Mouse (Mus musculus) lung, adult 2 months (tissue): ENCODE data around the gene Zscan21.

Source experiments
- CTCF ChIP-seq: fragments of 200-500 bp; IDR thresholded peaks from 2 replicates; pipeline ENCODE4 v1.5.1; 2011; ENCODE audit warnings: mild to moderate bottlenecking, low read length, control low read depth; ENCODE audit not compliant: insufficient read depth
- POLR2A ChIP-seq: fragments of 200-500 bp; IDR thresholded peaks from 2 replicates; pipeline ENCODE4 v1.6.1; 2011; ENCODE audit warnings: low read depth, mild to moderate bottlenecking, control low read depth, low read length, borderline replicate concordance; ENCODE audit errors: extremely low read depth

- no peak for TF ChIP-seq CTCF
- no peak for TF ChIP-seq POLR2A
Measured at GRCm38 (mm10) chr5:138090737-138091136, 26.0 kb upstream of the Zscan21 start.
